Mouse (Mus musculus) hindbrain, embryonic 14.5 days (tissue): ENCODE measurements at regions not wholly inside any gene's neighbourhood (a gene's known extent, or its start where the extent isn't known, plus 50 kb on each side); places are given as distances from the start of the nearest gene placed in this dataset.

Experiments used
- ATAC-seq: fragments of 200-750 bp; cut with Nextera tagmentation; 2 replicates; pipeline ENCODE4 v1.8.0; 2017; ENCODE audit warnings: moderate number of reproducible peaks, mild to moderate bottlenecking, moderate TSS enrichment, moderate library complexity; ENCODE audit not compliant: low FRiP score
- DNase-seq: peaks from one replicate; pipeline ENCODE4 v3.0.0-alpha.2; 2015; ENCODE audit warnings: low spot score
- H3K27ac ChIP-seq: fragments of 300-500 bp; sonication (generic); 2 replicates; pipeline ENCODE4 v1.5.1; 2014; ENCODE audit warnings: mild to moderate bottlenecking, moderate library complexity
- H3K27me3 ChIP-seq: fragments of 300-500 bp; sonication (generic); 2 replicates; pipeline ENCODE4 v1.6.1; 2014; ENCODE audit warnings: mild to moderate bottlenecking, low read length, mixed read lengths; ENCODE audit not compliant: control insufficient read depth, insufficient read depth
- H3K36me3 ChIP-seq: fragments of 300-500 bp; sonication (generic); replicated peaks from 2 replicates; pipeline ENCODE4 v1.6.1; 2014; ENCODE audit not compliant: control insufficient read depth, insufficient read depth
- H3K4me1 ChIP-seq: fragments of 300-500 bp; sonication (generic); replicated peaks from 2 replicates; pipeline ENCODE4 v1.6.1; 2014; ENCODE audit warnings: antibody characterized with exemption, low read length, mixed read lengths; ENCODE audit not compliant: control insufficient read depth, insufficient read depth
- H3K4me2 ChIP-seq: fragments of 300-500 bp; sonication (generic); replicated peaks from 2 replicates; pipeline ENCODE4 v1.6.1; 2014; ENCODE audit warnings: mild to moderate bottlenecking, moderate library complexity
- H3K4me3 ChIP-seq: fragments of 300-500 bp; sonication (generic); replicated peaks from 2 replicates; pipeline ENCODE4 v1.5.1; 2014; ENCODE audit warnings: mild to moderate bottlenecking, low read length
- H3K9ac ChIP-seq: fragments of 300-500 bp; sonication (generic); 2 replicates; pipeline ENCODE4 v1.6.1; 2014
- H3K9me3 ChIP-seq: fragments of 300-500 bp; sonication (generic); 2 replicates; pipeline ENCODE4 v1.6.1; 2016; ENCODE audit warnings: low read length; ENCODE audit not compliant: control insufficient read depth
- WGBS: fragments of 180-500 bp; shearing (Covaris S2); extraction: QIAGEN DNeasy Blood & Tissue Kit; methylation state at CpG from one replicate; pipeline ENCODE4 v1.1.7; 2014; 5-methylcytosine and 5-hydroxymethylcytosine counted together

- DNase-seq: no peak
- Histone ChIP-seq H3K9me3 (no peaks in the 10 kb centered on the region), H3K27ac (no peak overlapping the region), H3K27me3 (no peaks in the 10 kb centered on the region), H3K9ac (no peak overlapping the region), H3K4me2 (no peak overlapping the region), H3K4me1 (no peaks in the 10 kb centered on the region), H3K4me3 (no peak overlapping the region), H3K36me3 (no peaks in the 10 kb centered on the region)
- WGBS: 17% methylated on average over 3 of the region's 3 CpGs
- no peak for ATAC-seq
These were observed 78.0 kb upstream of the Gm6793 start for GRCm38 (mm10) chr8:112092831-112093230.

- no peak overlapping the region for H3K27ac ChIP-seq
- no peak for ATAC-seq
- H3K27me3 ChIP-seq: no peaks in the 10 kb centered on the region
- no peaks in the 10 kb centered on the region for H3K36me3 ChIP-seq
- H3K4me3 ChIP-seq: no peak overlapping the region
- H3K9ac ChIP-seq: no peak overlapping the region
- H3K9me3 ChIP-seq: no peaks in the 10 kb centered on the region
- H3K4me2 ChIP-seq: no peak overlapping the region
- DNase-seq: no peak
- WGBS: 84% methylated on average over 10 of the region's 10 CpGs
- H3K4me1 ChIP-seq: no peaks in the 10 kb centered on the region
These were observed 63.8 kb upstream of the Gm6793 start for GRCm38 (mm10) chr8:112078621-112079020.

- ATAC-seq: no peak
- H3K9me3 ChIP-seq: no peaks in the 10 kb centered on the region
- no peaks in the 10 kb centered on the region for H3K4me1 ChIP-seq
- H3K9ac ChIP-seq: no peak overlapping the region
- 83% methylated on average over 14 of the region's 14 CpGs for WGBS
- DNase-seq: no peak
- H3K4me3 ChIP-seq: no peak overlapping the region
- H3K4me2 ChIP-seq: no peak overlapping the region
- no peak overlapping the region for H3K27ac ChIP-seq
- no peaks in the 10 kb centered on the region for H3K36me3 ChIP-seq
- no peaks in the 10 kb centered on the region for H3K27me3 ChIP-seq
These were observed 57.4 kb upstream of the Gm6793 start for GRCm38 (mm10) chr8:112072205-112072604.

GRCm38 (mm10) chr8:112070251-112070650 is 55.4 kb upstream of the Gm6793 start:
- DNase-seq (no peak), ATAC-seq (no peak)
- H3K9me3 ChIP-seq: no peaks in the 10 kb centered on the region
- no peaks in the 10 kb centered on the region for H3K4me1 ChIP-seq
- H3K9ac ChIP-seq: no peak overlapping the region
- H3K4me2 ChIP-seq: no peak overlapping the region
- H3K36me3 ChIP-seq: no peaks in the 10 kb centered on the region
- no peaks in the 10 kb centered on the region for H3K27me3 ChIP-seq
- no peak overlapping the region for H3K4me3 ChIP-seq
- 84% methylated on average over 8 of the region's 8 CpGs for WGBS
- H3K27ac ChIP-seq: no peak overlapping the region
